Mouse (Mus musculus): Measurements from ENCODE around the gene Zpbp2.

Zpbp2 gene

GRCm38 (mm10) chr11:98550975-98551828 is at the start of gene Zpbp2:
Gene Zpbp2 (plus strand): TSS chr11:98551097.
- peak; percentile 68 to 77 for DNase-seq

GRCm38 (mm10) chr11:98504926-98505325 is 46.0 kb upstream of the Zpbp2 start:
- no peak for DNase-seq

- DNase-seq, result no peak
Measured at GRCm38 (mm10) chr11:98509434-98509833, 41.5 kb upstream of the Zpbp2 start.

DNA sequence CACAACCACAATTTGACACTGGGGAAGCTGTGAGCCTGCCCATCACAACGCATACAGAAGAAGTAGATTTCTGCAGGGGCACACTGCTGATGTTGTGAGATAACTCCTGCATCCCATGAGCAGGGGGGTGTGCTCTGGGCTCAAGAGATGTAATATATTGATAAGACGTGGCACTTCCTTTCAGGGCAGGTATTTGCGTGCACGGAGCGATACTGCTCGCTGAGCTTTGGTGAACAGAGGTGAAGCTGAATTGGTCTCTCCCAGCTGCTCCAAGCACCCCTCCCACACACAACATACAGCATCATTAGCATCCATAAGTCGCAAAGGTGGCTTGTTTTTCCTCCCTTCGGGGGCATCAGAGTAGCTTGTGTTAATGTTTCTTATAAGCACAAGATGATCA is 40.8 kb upstream of the Zpbp2 start:
- DNase-seq, result no peak

DNA sequence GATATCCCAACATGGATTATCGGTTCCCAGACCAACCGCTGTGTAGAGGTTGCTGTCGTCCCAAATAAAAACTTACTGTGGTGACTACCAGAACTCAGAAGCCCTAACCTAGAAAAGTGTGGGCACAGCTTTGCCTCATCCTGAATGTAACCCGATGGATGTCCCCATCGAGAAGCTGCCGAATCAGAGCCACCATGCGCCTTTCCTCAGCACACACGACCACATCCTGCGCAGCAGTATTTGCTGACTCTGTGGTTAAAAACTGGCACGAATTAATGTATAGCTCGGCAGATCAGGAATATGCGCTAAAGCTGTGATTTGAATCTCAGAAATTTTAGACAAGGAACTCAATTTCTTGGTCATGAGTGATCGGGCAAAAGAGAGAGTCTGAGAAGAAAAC is 38.0 kb upstream of the Zpbp2 start:
- no peak for DNase-seq

DNA sequence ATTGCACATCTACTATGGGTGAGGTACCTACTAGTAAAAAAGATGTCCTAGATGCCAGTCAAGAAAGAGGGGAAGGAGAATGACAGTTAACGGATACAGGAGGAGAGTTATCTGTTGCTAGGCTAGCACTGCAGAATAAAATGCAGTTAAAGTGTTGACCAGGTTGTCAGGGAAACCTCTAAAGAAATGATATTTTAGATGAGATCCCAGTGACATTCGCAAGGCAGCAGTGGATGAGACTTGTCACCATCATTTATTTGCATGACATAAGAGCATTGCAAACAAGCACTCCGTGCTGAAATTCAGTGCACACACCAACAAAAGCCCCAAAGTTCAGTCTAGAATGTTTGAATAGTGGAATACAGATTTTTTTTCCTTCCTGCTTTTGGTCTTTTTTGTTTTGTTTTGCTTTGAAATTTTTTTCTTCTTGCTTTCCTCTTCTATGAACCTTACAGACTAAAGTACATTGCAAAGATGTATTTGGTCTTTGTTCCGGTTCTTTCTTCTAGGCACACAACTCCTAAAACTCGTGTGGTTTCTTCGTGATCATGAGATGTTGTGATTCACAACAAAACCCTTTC is 37.5 kb upstream of the Zpbp2 start:
- no peak for DNase-seq

GRCm38 (mm10) chr11:98520468-98520867 is 30.4 kb upstream of the Zpbp2 start:
- no peak for DNase-seq

GRCm38 (mm10) chr11:98525140-98525539 is 25.8 kb upstream of the Zpbp2 start:
- no peak for DNase-seq

- DNase-seq, result no peak
Measured at GRCm38 (mm10) chr11:98526824-98527461, 24.0 kb upstream of the Zpbp2 start.

- DNase-seq, result no peak
Measured at GRCm38 (mm10) chr11:98537480-98538034, 13.3 kb upstream of the Zpbp2 start.

- no peak for DNase-seq
Measured at GRCm38 (mm10) chr11:98540319-98540718, 10.6 kb upstream of the Zpbp2 start.

DNA sequence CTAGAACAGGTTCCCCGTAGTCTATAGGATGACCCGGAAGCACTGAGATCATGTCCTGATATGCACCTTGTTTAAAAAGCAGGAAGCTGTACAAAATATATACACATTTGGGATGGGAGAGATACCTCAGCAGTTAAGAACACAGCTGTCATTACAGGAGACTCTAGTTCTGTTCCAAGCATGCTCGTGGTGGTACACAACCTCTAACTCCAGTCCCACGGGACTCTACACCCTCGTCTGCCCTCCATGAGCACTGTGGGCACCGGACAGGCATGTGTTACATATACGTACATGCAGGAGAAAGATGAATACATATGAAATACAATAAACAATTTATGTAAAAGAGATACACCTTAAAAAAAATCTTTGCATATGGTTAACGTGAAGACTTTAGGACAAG is 8.3 kb upstream of the Zpbp2 start:
- no peak for DNase-seq

DNA sequence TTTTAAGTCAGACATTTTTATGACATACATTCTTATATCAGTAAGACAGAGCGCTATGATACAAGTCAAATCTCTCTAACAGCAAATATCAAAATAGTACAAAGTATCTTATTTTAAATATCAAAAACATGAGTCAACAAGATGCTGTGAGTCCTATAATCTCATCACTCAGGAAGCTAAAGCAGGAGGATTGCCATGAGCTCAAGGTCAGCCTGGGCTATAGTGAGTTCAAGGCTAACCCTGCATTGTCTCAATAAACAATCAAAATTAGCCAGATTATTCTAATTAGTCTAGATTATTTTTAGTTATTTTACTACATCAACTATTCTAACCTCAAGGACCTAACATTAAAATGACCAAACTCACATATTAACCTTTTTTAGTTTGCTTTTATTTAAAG is 7.5 kb upstream of the Zpbp2 start:
- DNase-seq, result no peak

DNA sequence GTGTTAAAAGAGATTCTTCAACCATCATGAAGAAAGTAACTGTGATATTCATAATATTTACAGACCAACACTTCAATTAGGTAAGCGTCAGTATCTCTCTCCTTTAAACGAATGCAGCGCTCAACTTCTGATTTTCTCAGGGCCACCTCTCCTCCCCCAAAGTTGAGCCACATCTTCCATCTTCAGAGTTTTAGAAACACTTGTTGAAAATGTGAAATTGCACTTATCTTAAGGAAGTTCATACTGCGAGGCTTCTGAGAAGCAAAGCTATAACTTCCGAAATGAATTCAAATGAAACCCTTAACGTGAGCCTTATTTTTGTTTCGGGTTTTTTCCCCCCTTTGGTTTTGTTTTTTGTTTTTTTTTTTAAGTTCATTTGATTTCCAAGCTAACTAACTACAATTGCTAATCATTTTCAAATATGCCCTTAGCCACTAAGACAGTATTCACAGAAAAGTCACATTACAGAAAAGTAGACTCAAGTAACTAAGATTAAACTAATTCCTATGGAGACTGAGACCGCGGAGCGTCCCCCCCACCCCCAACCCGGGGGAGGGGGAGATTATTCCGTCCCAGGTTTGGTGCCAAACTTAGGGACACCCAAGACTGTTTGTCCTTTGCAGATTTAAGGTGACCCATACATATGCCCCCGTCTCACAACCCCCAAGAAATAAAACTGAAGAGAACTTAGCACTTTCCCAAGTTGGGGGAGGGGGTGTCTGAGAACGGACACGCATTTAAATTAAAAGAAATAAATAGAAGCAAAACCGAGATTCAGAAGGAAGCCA is 5.8 kb upstream of the Zpbp2 start:
- no peak for DNase-seq

DNA sequence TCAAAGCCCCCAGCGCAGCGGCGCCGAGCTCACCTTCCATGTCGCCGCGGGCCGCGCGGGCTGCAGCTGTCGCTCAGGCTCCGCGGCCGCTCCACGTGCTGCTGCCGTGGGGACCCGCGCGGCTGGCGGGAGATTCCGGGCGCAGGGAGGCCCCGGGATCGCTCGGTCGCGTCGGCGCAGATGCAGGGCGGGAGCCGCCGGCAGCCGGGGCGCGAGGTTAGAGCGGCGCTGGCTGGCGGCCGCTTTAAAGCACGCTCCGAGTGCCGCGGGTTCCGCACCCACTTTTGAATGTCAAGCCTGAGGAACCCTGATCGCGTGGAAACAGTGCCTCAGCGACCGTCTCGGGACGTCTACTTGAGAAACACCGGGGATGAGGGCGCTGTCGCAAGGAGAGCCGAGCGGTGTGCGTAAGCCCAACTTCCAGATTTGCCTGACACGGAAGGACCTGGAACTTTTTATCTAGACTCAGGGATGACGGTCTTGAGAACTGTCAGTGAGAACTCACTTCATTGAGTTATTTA is 5.1 kb upstream of the Zpbp2 start, which contains the start of gene Ikzf3:
TSS of gene Ikzf3 (minus strand) at position 321 of the 521 bp plus-strand sequence.
- peak in 1 of 2 experiments; percentile 8 for DNase-seq

- DNase-seq, result no peak
Measured at GRCm38 (mm10) chr11:98546529-98547307, 4.2 kb upstream of the Zpbp2 start.

- DNase-seq, result no peak
Measured at GRCm38 (mm10) chr11:98547308-98547693, 3.6 kb upstream of the Zpbp2 start.

DNA sequence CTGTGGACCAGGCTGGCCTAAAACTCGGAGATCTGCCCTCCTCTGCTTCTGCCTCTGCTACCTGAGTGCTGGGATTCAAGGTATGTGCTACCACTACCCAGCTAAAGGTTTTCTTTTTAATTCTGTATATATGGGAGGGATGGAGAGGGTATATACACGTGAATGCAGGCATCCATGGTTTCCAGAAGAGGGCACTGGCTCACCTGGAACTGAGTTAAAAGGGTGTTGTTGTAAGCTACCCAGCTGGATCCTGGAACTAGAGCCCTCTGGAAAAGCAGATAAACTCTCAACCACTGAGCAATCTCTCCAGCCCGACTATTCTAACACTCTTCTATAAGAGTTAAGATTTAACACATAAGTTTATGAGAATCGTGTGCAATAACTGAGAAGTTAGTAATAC is 1.5 kb upstream of the Zpbp2 start:
- DNase-seq, result no peak

DNA sequence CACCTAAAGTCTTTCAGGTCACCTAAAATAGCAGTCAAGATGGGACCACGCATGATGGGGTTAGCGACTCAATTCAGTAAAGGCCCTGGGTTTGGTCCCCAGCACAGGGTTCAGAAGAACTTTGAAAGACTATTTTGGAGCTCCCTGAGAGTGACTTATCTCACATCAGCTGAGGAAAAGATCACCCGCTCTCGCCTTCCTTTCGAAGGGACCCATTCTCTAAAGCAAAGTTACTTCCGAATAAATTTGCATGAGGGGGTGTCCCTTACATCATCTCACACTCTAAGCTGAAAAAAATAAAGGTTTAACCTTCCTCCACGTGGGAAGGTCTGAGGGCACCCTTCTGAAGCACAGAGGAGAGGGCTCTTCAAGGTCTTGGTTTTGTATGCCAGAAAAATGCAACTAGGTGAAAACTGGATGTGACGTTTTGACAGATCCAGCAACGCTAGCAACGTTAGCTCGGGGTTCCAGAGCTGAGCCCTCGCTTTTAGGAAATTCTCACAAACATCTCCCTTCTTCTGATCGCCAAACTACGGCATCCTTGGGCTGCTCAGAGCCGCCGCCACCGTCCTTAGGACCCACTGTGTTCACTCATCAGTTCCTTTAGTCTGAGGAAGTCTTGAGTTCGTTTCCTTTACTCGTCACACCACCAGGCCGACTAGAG is 454 bp upstream of the Zpbp2 start:
- DNase-seq, result no peak

- no peak for DNase-seq
Measured at GRCm38 (mm10) chr11:98553966-98554365, 3.1 kb downstream of the Zpbp2 start.

- DNase-seq, result no peak
Measured at GRCm38 (mm10) chr11:98555124-98555700, 4.3 kb downstream of the Zpbp2 start.
